Mouse (Mus musculus) heart, embryonic 13.5 days (tissue): ENCODE measurements around the gene St3gal4. TPM values are rescaled to one million over a fixed set of nuclear protein-coding genes. Genes with fewer than 3 reads are reported as not detected.

Experiments used
- ATAC-seq: fragments of 200-750 bp; cut with Nextera tagmentation; 2 replicates; pipeline ENCODE4 v1.8.0; 2017; ENCODE audit warnings: moderate TSS enrichment; ENCODE audit not compliant: insufficient number of reproducible peaks, low FRiP score, low TSS enrichment; ENCODE audit errors: extremely low read depth
- H3K27ac ChIP-seq: fragments of 300-500 bp; sonication (generic); replicated peaks from 2 replicates; pipeline ENCODE4 v1.5.1; 2015; ENCODE audit warnings: moderate library complexity, mild to moderate bottlenecking, inconsistent platforms
- H3K27me3 ChIP-seq: fragments of 300-500 bp; sonication (generic); replicated peaks from 2 replicates; pipeline ENCODE4 v1.6.1; 2015; ENCODE audit warnings: mild to moderate bottlenecking, inconsistent platforms
- H3K36me3 ChIP-seq: fragments of 300-500 bp; sonication (generic); 2 replicates; pipeline ENCODE4 v1.6.1; 2015; ENCODE audit warnings: mild to moderate bottlenecking, inconsistent platforms
- H3K4me1 ChIP-seq: fragments of 300-500 bp; sonication (generic); 2 replicates; pipeline ENCODE4 v1.6.1; 2015; ENCODE audit warnings: inconsistent platforms
- H3K4me2 ChIP-seq: fragments of 300-500 bp; sonication (generic); 2 replicates; pipeline ENCODE4 v1.6.1; 2015; ENCODE audit warnings: inconsistent platforms, mild to moderate bottlenecking, moderate library complexity
- H3K4me3 ChIP-seq: fragments of 300-500 bp; sonication (generic); 2 replicates; pipeline ENCODE4 v1.5.1; 2015; ENCODE audit warnings: moderate library complexity, mild to moderate bottlenecking, inconsistent platforms
- H3K9ac ChIP-seq: fragments of 300-500 bp; sonication (generic); 2 replicates; pipeline ENCODE4 v1.6.1; 2015; ENCODE audit warnings: inconsistent platforms, mild to moderate bottlenecking, moderate library complexity
- H3K9me3 ChIP-seq: fragments of 300-500 bp; sonication (generic); 2 replicates; pipeline ENCODE4 v1.6.1; 2016; ENCODE audit warnings: inconsistent platforms
- WGBS: fragments of 180-500 bp; shearing (Covaris S2); methylation state at CpG from one replicate; pipeline ENCODE4 v1.1.7; 2015; ENCODE audit warnings: mixed read lengths; 5-methylcytosine and 5-hydroxymethylcytosine counted together
- polyA plus RNA-seq: library from polyadenylated mRNA; unstranded; fragments of >200 nt; fragmentation: Nextera tagmentation; extraction: Ambion mirVana; gene quantifications from 2 replicates; pipeline ENCODE4 v1.2.1, GENCODE M21; 2015

Gene St3gal4
- polyA plus RNA-seq, 1 experiment from 2014 or later = 15.4 TPM

DNA sequence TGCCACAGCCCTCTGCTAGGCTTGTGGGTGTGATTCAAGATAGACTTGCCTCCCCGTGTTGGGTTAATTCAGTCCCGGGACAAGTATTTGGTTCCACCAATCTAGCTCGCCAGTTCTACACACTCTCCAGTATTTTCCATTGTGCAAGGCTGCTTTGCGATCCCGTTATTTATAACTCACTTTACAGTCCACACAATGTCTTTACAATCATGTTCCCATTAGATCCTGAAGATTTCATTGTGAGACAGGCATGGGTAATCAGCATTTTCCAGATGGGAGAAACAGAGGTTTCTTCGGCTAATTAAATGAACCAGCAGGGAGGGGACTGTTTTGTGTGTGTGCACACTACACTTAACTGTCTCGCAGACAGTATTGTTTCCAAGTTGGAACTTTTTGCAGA, 75.4 kb downstream of the St3gal4 start:
- Histone ChIP-seq H3K27ac (0 out of 2 replicates have a peak overlapping the region, but pooled peaks have one; percentile 24), H3K4me1 (peaks cover 70% of the 10 kb centered on the region)
- WGBS = 66% methylated on average over 7 of the region's 7 CpGs

DNA sequence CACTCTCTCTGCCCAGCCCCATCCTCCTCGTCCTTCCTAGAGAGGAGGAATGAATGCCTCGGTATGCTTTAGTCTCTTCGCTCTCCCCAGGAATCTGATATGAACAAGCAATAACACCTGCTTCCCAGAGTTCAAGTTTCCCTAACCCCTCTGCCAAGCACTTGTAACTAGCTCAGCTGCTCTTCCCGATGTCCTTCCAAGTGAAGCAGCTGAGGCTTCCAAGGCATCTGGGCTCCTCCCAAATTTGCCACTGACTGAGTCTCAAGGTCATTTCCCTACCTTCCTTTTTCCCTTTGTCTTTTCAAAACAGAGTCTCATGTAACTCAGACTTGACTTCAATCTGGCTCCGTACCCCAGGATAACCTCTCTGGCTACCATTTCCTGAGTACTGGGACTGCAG, 77.6 kb downstream of the St3gal4 start:
- ATAC-seq = no peak
- WGBS = 53% methylated on average over 5 of the region's 5 CpGs

More for the DNA sequence above, 75.4 kb downstream of the St3gal4 start:
- no peak overlapping the region for H3K4me3 ChIP-seq
- H3K4me2 ChIP-seq = no peak overlapping the region
- ATAC-seq = no peak
- H3K27me3 ChIP-seq = no peaks in the 10 kb centered on the region
- no peak overlapping the region for H3K9ac ChIP-seq
- H3K36me3 ChIP-seq = peaks cover 17% of the 10 kb centered on the region
- no peaks in the 10 kb centered on the region for H3K9me3 ChIP-seq

DNA sequence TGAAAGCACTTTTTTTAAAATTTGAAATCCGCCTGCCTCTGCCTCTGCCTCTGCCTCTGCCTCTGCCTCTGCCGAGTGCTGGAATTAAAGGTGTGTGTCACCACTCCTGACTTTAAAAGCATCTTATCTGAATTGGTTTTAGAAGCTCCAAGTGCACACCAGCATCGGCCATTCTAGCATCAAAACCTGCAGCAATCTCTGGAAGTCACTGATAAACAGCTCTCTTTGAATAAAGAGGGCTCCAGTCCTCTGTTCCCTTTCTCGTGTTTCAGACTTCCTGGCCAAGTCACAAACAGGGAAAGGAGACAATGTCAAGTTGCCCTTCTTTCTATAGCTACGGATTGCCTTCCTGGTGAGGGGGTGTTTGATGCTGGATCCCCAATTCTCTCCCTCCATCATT, 79.2 kb downstream of the St3gal4 start:
- WGBS = 23% methylated on average over 5 of the region's 5 CpGs

More for the DNA sequence above, 77.6 kb downstream of the St3gal4 start:
- no peaks in the 10 kb centered on the region for H3K36me3 ChIP-seq
- peaks cover 76% of the 10 kb centered on the region for H3K4me1 ChIP-seq
- H3K4me2 ChIP-seq = no peak overlapping the region
- peaks cover 7% of the 10 kb centered on the region; the same call in 1 of the 2 replicates for H3K9me3 ChIP-seq
- no peak overlapping the region for H3K9ac ChIP-seq
- H3K27me3 ChIP-seq = no peaks in the 10 kb centered on the region
- no peak overlapping the region for H3K4me3 ChIP-seq
- H3K27ac ChIP-seq = no peak overlapping the region

DNA sequence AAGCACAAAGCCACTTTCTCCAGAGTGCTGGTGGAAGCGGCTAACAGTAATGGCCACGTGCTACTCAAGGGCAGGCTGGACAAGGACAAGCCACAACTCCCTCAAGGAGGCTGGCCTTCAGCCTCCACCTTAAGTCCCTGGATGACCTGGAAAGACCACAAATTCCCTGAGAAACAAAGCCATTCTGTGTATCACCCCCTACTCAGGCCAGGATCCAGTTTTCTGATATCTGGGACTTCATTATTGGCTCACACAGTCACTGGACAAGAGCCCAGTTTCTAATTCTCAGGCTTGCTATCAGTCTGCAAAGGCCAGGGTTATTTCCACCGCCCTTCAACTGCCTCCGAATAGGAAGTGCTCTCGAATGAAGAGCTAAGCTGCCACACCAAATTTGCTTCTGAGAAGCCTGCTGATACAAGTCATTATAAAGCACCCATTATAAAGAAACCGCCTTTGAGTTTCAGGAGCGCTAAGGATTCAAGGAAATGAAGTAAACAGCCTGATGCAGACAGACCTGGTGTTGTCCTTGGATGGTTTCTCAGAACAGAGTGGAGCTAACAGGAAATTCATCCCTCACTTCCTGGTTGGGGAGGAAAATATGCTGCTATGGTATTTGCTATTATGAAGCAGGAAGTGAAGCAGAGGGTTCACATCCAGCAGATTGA, 80.0 kb downstream of the St3gal4 start:
- peaks cover 58% of the 10 kb centered on the region for H3K4me1 ChIP-seq
- H3K4me2 ChIP-seq = peak overlapping the region; percentile 4
- 0 out of 2 replicates have a peak overlapping the region, but pooled peaks have one; percentile 30 for H3K9ac ChIP-seq
- H3K36me3 ChIP-seq = no peaks in the 10 kb centered on the region
- H3K27me3 ChIP-seq = peaks cover 5% of the 10 kb centered on the region; the same call in 1 of the 2 replicates
- WGBS = 22% methylated on average over 7 of the region's 7 CpGs
- H3K4me3 ChIP-seq = no peak overlapping the region
- ATAC-seq = peak; percentile 59; the same call in 1 of the 2 replicates
- H3K9me3 ChIP-seq = peaks cover 7% of the 10 kb centered on the region; the same call in 1 of the 2 replicates
- peak overlapping the region; percentile 84 for H3K27ac ChIP-seq

More for the DNA sequence above, 79.2 kb downstream of the St3gal4 start:
- Histone ChIP-seq H3K36me3 (no peaks in the 10 kb centered on the region), H3K4me1 (peaks cover 64% of the 10 kb centered on the region), H3K27me3 (peaks cover 5% of the 10 kb centered on the region; the same call in 1 of the 2 replicates), H3K4me3 (no peak overlapping the region), H3K9ac (no peak overlapping the region), H3K27ac (peak overlapping the region; percentile 84), H3K4me2 (no peak overlapping the region), H3K9me3 (peaks cover 7% of the 10 kb centered on the region; the same call in 1 of the 2 replicates)
- no peak for ATAC-seq

DNA sequence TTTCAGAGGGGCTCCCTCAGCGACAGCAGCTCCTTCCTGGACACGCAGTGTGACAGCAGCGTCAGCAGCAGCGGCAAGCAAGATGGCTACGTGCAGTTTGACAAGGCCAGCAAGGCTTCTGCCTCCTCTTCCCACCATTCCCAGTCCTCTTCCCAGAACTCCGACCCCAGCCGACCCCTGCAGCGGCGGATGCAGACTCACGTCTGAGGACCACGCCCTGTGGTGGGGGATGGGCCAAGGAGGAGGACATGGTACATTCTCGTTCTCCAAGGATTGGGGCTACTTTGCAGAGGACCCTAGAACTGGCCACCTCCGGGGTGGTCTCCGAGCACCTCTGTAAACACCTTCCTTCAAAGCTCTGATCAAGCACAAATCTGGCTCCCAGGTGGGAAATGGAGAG, 84.0 kb downstream of the St3gal4 start:
- Histone ChIP-seq H3K9ac (no peak overlapping the region), H3K36me3 (no peaks in the 10 kb centered on the region), H3K4me1 (peaks cover 33% of the 10 kb centered on the region), H3K27ac (no peak overlapping the region), H3K27me3 (peaks cover 5% of the 10 kb centered on the region; the same call in 1 of the 2 replicates), H3K9me3 (peaks cover 7% of the 10 kb centered on the region; the same call in 1 of the 2 replicates), H3K4me3 (peak overlapping the region; percentile 20; the same call in 1 of the 2 replicates), H3K4me2 (peak overlapping the region; percentile 22)
- no peak for ATAC-seq
- WGBS = 35% methylated on average over 14 of the region's 14 CpGs

DNA sequence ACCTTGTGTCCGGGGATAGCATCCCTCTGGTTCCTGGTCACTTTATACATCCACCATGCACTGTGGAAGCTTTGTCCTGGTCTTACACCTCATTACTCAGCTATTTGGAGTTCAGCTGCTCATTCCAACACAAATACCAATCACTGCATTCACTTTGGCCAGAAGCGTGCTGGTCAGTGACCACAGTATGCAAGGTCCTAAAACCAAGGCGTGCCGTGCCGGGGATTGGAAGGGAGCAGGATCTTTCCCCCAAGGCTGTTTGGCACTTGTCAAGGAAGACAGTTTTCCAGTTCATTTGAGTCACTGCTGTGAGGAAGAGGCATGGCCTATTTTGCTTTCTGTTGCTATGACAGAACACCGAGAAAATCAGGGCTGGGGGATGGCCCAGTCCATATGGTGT, 86.6 kb downstream of the St3gal4 start:
- no peak for ATAC-seq
- WGBS = 73% methylated on average over 6 of the region's 6 CpGs

DNA sequence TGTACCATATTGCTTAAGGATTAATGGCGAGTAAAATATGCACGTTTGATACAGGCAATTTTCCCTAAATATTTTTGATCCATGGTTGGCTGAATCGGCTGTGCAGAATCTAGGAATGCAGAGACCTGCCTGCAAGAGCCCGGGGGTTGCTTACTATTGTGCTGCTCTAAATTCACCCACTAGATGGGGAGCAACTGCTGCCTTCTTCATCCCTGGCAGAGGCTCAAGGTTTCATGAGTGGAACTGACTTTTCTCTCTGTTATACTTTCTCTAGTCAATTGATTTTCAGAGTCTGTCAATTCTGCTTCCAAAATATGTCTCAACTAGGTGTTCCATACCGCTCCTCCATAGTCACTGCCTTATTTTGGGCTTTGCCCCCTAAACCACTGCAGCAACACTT, 88.2 kb downstream of the St3gal4 start:
- H3K4me2 ChIP-seq = no peak overlapping the region
- H3K9me3 ChIP-seq = no peaks in the 10 kb centered on the region
- H3K36me3 ChIP-seq = no peaks in the 10 kb centered on the region
- 67% methylated on average over 5 of the region's 5 CpGs for WGBS
- H3K4me3 ChIP-seq = no peak overlapping the region
- H3K4me1 ChIP-seq = peaks cover 28% of the 10 kb centered on the region
- peaks cover 17% of the 10 kb centered on the region for H3K27me3 ChIP-seq
- H3K9ac ChIP-seq = no peak overlapping the region
- H3K27ac ChIP-seq = no peak overlapping the region
- ATAC-seq = no peak

More for the DNA sequence above, 86.6 kb downstream of the St3gal4 start:
- Histone ChIP-seq H3K36me3 (no peaks in the 10 kb centered on the region), H3K9me3 (peaks cover 7% of the 10 kb centered on the region; the same call in 1 of the 2 replicates), H3K27ac (no peak overlapping the region), H3K27me3 (peaks cover 12% of the 10 kb centered on the region; the same call in 1 of the 2 replicates), H3K4me3 (no peak overlapping the region), H3K4me2 (no peak overlapping the region), H3K9ac (no peak overlapping the region), H3K4me1 (peaks cover 18% of the 10 kb centered on the region)

DNA sequence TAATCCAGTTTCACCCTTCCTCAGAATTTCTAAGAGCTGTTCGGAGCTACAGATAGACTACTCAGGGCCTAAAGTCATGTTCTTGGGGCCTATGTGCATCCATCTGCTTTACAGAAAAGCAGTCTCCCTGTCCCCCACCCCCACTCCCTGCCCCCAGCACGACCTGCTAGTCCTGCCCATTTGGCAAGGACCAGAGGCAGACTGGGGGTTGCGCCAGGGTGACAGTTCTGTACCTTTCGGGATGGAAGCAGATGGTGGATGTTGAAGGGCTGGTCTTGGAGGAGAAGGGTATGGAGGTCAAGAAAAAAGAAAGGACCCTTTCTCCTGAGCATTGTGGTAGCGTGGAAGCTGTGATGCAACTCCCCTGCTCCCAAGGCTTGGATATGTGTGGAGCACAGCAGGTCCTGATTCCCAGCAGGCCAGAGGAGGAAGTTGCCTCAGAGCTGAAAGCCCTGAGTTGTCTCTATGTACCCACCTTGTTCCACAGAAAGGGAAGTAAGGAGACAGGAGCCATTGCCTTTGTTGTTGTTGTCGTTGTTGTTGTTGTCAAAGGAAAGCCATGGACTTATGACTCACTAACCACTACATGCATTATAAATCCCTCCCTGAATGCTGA, 91.6 kb downstream of the St3gal4 start:
- H3K4me1 ChIP-seq = peaks cover 32% of the 10 kb centered on the region
- H3K4me2 ChIP-seq = no peak overlapping the region
- H3K9me3 ChIP-seq = no peaks in the 10 kb centered on the region
- no peaks in the 10 kb centered on the region for H3K36me3 ChIP-seq
- 75% methylated on average over 6 of the region's 6 CpGs for WGBS
- no peak overlapping the region for H3K27ac ChIP-seq
- H3K27me3 ChIP-seq = peaks cover 35% of the 10 kb centered on the region
- no peak overlapping the region for H3K9ac ChIP-seq
- H3K4me3 ChIP-seq = no peak overlapping the region
- no peak for ATAC-seq

DNA sequence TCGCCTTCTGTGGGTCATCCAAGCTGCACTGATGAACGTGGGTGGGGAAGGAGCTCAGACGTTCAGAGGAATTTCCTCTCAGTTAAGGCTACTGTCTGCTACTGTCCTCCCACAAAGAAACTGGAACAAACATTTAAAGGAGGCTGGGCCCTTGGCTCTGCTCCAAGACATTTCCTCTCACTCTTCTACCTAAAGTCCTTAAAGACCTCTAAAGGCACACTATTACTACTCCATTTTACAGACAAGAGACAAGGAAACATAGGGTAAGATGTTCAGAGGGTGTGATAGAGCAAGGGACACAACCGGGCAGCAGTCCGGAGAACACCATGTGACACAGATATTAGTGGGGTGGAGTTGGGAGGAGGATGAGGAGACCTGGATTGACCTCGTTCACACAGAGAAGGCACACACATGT, 92.2 kb downstream of the St3gal4 start:
- Histone ChIP-seq H3K4me3 (no peak overlapping the region), H3K4me2 (no peak overlapping the region), H3K36me3 (no peaks in the 10 kb centered on the region), H3K9me3 (no peaks in the 10 kb centered on the region), H3K9ac (no peak overlapping the region), H3K27ac (no peak overlapping the region), H3K4me1 (peaks cover 29% of the 10 kb centered on the region), H3K27me3 (peaks cover 35% of the 10 kb centered on the region)
- WGBS = 48% methylated on average over 6 of the region's 6 CpGs
- ATAC-seq = no peak

DNA sequence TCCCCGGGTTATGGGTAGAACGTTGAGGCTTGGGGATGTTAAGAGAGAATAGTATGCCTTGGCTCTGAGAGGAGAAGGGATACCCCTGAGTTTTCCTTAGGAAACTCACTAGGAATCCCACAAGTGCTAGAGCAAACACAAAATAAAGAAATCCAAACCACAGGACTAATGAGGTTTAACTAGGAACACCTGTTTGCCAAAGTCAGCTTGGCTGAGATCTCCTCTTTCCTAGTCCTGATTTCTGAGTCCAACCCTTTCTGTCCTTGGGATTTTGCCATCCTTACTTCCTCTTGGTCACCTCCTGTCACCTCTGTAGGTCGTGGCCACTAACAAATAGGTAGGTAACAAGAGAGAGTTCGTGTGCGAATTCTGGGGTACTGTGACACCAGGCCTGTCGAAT, 92.8 kb downstream of the St3gal4 start:
- H3K4me1 ChIP-seq = peaks cover 29% of the 10 kb centered on the region
- no peaks in the 10 kb centered on the region for H3K9me3 ChIP-seq
- no peak overlapping the region for H3K4me3 ChIP-seq
- ATAC-seq = no peak
- H3K27me3 ChIP-seq = peaks cover 35% of the 10 kb centered on the region
- no peak overlapping the region for H3K27ac ChIP-seq
- WGBS = 69% methylated on average over 6 of the region's 6 CpGs
- no peak overlapping the region for H3K9ac ChIP-seq
- H3K4me2 ChIP-seq = no peak overlapping the region
- no peaks in the 10 kb centered on the region for H3K36me3 ChIP-seq

DNA sequence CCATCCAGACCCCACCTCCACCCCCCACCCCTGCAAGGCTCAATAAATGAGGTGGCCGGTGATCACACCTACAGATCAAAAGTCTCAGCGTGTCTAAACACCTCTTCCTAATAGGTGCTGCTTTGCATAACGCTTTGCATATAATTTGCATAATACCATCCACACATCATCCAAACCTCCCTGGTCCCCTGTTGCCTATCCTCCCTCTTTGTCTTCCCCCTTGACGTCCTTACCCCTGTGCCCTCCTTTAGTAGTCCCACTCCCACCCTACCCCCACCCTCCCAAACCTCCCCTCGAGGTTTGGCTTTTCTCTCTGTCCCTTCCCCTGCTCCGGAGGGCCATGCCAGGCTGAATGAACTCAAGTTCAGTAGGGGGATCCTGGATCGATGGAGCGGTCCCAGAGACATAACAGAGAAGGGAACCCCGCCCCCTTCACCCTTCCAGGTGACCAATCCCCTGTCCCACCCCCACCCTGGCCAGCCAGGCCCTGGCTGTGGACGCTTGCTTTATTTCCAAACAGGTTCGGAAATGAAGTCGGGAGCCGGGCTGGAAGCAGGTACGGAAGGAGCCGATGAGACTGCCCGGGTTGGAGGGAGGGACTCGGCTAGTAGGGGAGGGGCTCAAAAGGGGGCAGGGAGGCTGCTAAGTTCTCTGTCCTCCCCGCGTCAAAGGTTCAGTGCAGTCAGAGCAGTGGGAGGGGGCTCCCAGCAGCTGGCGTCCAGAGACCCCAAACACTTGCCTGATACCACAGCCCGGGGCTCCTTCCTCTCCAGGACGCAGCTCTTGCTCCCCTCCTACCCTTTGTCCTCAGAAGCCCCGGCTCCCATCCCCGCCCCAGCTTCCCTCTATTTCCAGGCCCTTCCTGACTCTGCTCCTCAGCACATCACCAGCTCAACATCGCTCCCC, 94.2 kb downstream of the St3gal4 start:
- Histone ChIP-seq H3K4me3 (peak overlapping the region; percentile 47), H3K27ac (no peak overlapping the region), H3K9me3 (no peaks in the 10 kb centered on the region), H3K9ac (peak overlapping the region; percentile 74), H3K4me1 (peaks cover 29% of the 10 kb centered on the region), H3K27me3 (peaks cover 35% of the 10 kb centered on the region), H3K36me3 (no peaks in the 10 kb centered on the region), H3K4me2 (peak overlapping the region; percentile 73)
- 3% methylated on average over 25 of the region's 25 CpGs for WGBS
- no peak for ATAC-seq
